ENCODE assay signal across 9 mouse cellular contexts in genomic region chr1:74303509-74304338, GRCm38 (mm10). TPM values are rescaled to one million over a fixed set of nuclear protein-coding genes. Genes with fewer than 3 reads are reported as not detected.
DNase-seq lines count a peak whose midpoint lies in the region; ATAC-seq lines count a peak whose summit lies in the region.
"Had no signal": no experiment of that assay in that cellular context is flagged by ENCODE, and none has a peak within 500 bp of the region (broad histone marks: within the 10 kb centered on the region; RNA-seq: fewer than 3 reads in every experiment).

No protein-coding gene starts in this region.

- H3K4me3 ChIP-seq in forebrain, embryonic 14.5 days (ENCODE audit: low read depth, low read length) = peak overlapping the region; percentile 40

- H3K27ac ChIP-seq in forebrain, embryonic 14.5 days (ENCODE audit: low read depth, low read length) = no peak overlapping the region

- H3K9ac ChIP-seq in forebrain, embryonic 14.5 days (ENCODE audit: low read length) = peak overlapping the region; percentile 48

- H3K27me3 ChIP-seq in forebrain, embryonic 14.5 days (replicated peaks; ENCODE audit: control insufficient read depth, insufficient read depth, low read length) = peaks cover 10% of the 10 kb centered on the region

- peak overlapping the region; percentile 75 for H3K4me2 ChIP-seq in forebrain, embryonic 14.5 days (ENCODE audit: low read length)

- WGBS in forebrain, embryonic 14.5 days = under 1% methylated on average over 55 of the region's 56 CpGs

- peak; percentile 74 for ATAC-seq in forebrain, embryonic 14.5 days

- H3K9me3 ChIP-seq in forebrain, embryonic 14.5 days (replicated peaks; ENCODE audit: control insufficient read depth, low read length) = no peaks in the 10 kb centered on the region

- peaks cover 9% of the 10 kb centered on the region for H3K4me1 ChIP-seq in forebrain, embryonic 14.5 days (ENCODE audit: control insufficient read depth, insufficient read depth, low read length)

- 0 out of 2 replicates have a peak, but pooled peaks cover 2% of the 10 kb centered on the region for H3K36me3 ChIP-seq in forebrain, embryonic 14.5 days (ENCODE audit: control insufficient read depth, insufficient read depth, low read length)

- peak; percentile 87 for DNase-seq in Muller cell, postnatal 12 days (ENCODE audit: inconsistent ontology term)
- peak; percentile 66 for DNase-seq in cerebellum, adult 11-12 months
- peak; percentile 22 for DNase-seq in forebrain, embryonic 14.5 days (ENCODE audit: low spot score)
- peak; percentile 84 for DNase-seq in heart, postnatal 4 days
- DNase-seq in layer of hippocampus, adult 9-11 months = peak; percentile 51
- DNase-seq in lung, postnatal 36 days = peak; percentile 85
- peak; percentile 57 for DNase-seq in retina, embryonic 14.5 days (ENCODE audit: low spot score)
- DNase-seq in urinary bladder, postnatal 10 days (ENCODE audit: low spot score) = peak; percentile 50

RNA-seq across cellular contexts. Expression of gene Tmbim1, which starts 1.7 kb away (rescaled TPM):
- polyA plus RNA-seq in forebrain, embryonic 14.5 days (2014; fragmentation: Nextera tagmentation; extraction: Ambion mirVana) = 3.7 and 4.9 TPM in 2 replicates
- total RNA-seq in heart, postnatal 4 days (2021) = 10 to 100 TPM; 43.4 to 44.3 TPM

RNA-seq across cellular contexts. Expression of gene Pnkd, which starts 19.0 kb away (rescaled TPM):
- 108 and 114 TPM in 2 replicates for polyA plus RNA-seq in forebrain, embryonic 14.5 days (2014; fragmentation: Nextera tagmentation; extraction: Ambion mirVana)
- total RNA-seq in heart, postnatal 4 days (2021) = 100 to 1,000 TPM; 198 to 211 TPM

RNA-seq across cellular contexts. Expression of gene Aamp, which starts 19.2 kb away (rescaled TPM):
- 226 and 231 TPM in 2 replicates for polyA plus RNA-seq in forebrain, embryonic 14.5 days (2014; fragmentation: Nextera tagmentation; extraction: Ambion mirVana)
- total RNA-seq in heart, postnatal 4 days (2021) = 100 to 1,000 TPM; 103 to 105 TPM

RNA-seq across cellular contexts. Expression of gene Gpbar1, which starts 25.4 kb away (rescaled TPM):
- 0.17 TPM in 1 of 2 replicates, not detected in the other for polyA plus RNA-seq in forebrain, embryonic 14.5 days (2014; fragmentation: Nextera tagmentation; extraction: Ambion mirVana)
- not detected for total RNA-seq in heart, postnatal 4 days (2021)
- total RNA-seq: layer of hippocampus, adult 8-10 months had no signal

RNA-seq across cellular contexts. Expression of gene Catip, which starts 58.2 kb away (rescaled TPM):
- polyA plus RNA-seq in forebrain, embryonic 14.5 days (2014; fragmentation: Nextera tagmentation; extraction: Ambion mirVana) = 0.50 and 0.93 TPM in 2 replicates
- under 1 TPM; 0.32 to 0.33 TPM for total RNA-seq in heart, postnatal 4 days (2021)

Comparison
In these comparisons a context has a peak if more than half of its experiments do, and no peak if none do; other contexts are left out.
1. DNase-seq: peak in every context shown above with its lines; median percentile 87 in Muller cell, postnatal 12 days; 85 in lung, postnatal 36 days; 84 in heart, postnatal 4 days; 66 in cerebellum, adult 11-12 months; 57 in retina, embryonic 14.5 days; 51 in layer of hippocampus, adult 9-11 months; 50 in urinary bladder, postnatal 10 days; 22 in forebrain, embryonic 14.5 days.